Mouse (Mus musculus) hindbrain, embryonic 16.5 days (tissue): ENCODE measurements around the gene Tmem217. TPM values are rescaled to one million over a fixed set of nuclear protein-coding genes. Genes with fewer than 3 reads are reported as not detected.

ENCODE experiments used
- microRNA-seq: library from miRNA; unstranded; fragments of <30 nt; microRNA quantifications from one replicate; pipeline ENCODE4, GENCODE M21; 2017
- polyA plus RNA-seq: library from polyadenylated mRNA; unstranded; fragments of >200 nt; fragmentation: Nextera tagmentation; extraction: Ambion mirVana; gene quantifications from 2 replicates; pipeline ENCODE4 v1.2.1, GENCODE M21; 2015

Tmem217 gene
- polyA plus RNA-seq, 1 experiment from 2014 or later = 1.0 TPM

Small RNA genes lying within 50 kb of the gene (microRNA-seq; reads per million reads assigned to microRNA genes)
- not detected for gene Mir7667

Other genes with a start within 250 kb of the Tmem217 start
- 2.0 and 2.4 TPM in 2 replicates for gene Pi16, start 234.7 kb downstream of the Tmem217 start, polyA plus RNA-seq
- 328 and 463 TPM in 2 replicates for gene Mtch1, start 204.5 kb downstream of the Tmem217 start, polyA plus RNA-seq
- gene Fgd2, start 191.5 kb downstream of the Tmem217 start, polyA plus RNA-seq = 6.5 and 9.1 TPM in 2 replicates
- 7.2 and 8.2 TPM in 2 replicates for gene Pim1, start 61.6 kb downstream of the Tmem217 start, polyA plus RNA-seq
- not detected in 2 replicates for gene Gm17657, start 2.7 kb downstream of the Tmem217 start, polyA plus RNA-seq
- 26.5 and 33.2 TPM in 2 replicates for gene Tbc1d22b, start 2.6 kb downstream of the Tmem217 start, polyA plus RNA-seq
- gene Rnf8, start 62.4 kb upstream of the Tmem217 start, polyA plus RNA-seq = 82.0 and 82.5 TPM in 2 replicates
- gene Gm28043, start 62.5 kb upstream of the Tmem217 start, polyA plus RNA-seq = 1.8 and 2.3 TPM in 2 replicates
- gene Cmtr1, start 108.2 kb upstream of the Tmem217 start, polyA plus RNA-seq = 106 and 117 TPM in 2 replicates
- 9.3 and 11.1 TPM in 2 replicates for gene Ccdc167, start 164.7 kb upstream of the Tmem217 start, polyA plus RNA-seq